Mouse (Mus musculus): Measurements from ENCODE around the gene Neu1. TPM values are rescaled to one million over a fixed set of nuclear protein-coding genes. Genes with fewer than 3 reads are reported as not detected.

Gene Neu1
- polyA plus RNA-seq (2012; ENCODE audit: insufficient read depth, low replicate concordance), result 12.4 and 41.3 TPM in 2 replicates

- Histone ChIP-seq H3K27me3 (replicated peaks) (no peaks in the 10 kb centered on the region), H3K4me3 (replicated peaks) (peak within 1 kb of the TSS; percentile 100), H3K4me1 (peaks cover 64% of the 10 kb centered on the region), H3K9me3 (no peaks in the 10 kb centered on the region), H3K36me3 (replicated peaks; ENCODE audit: low read length) (peaks cover 40% of the 10 kb centered on the region)
- TF ChIP-seq FLI1 (IDR thresholded peaks at IDR 0.05; ENCODE audit: low read length) (no peak), GATA1 (IDR thresholded peaks at IDR 0.05; ENCODE audit: borderline replicate concordance, low read length) (no peak)
These were observed at the start of gene Neu1 for GRCm38 (mm10) chr17:34931061-34931734. Gene Neu1, plus strand, starts transcription at chr17:34931253.

GRCm38 (mm10) chr17:34881683-34882310 is 49.3 kb upstream of the Neu1 start, which contains the start of gene Gm20547:
Gene Gm20547, minus strand, starts transcription at chr17:34882042.
- peaks cover 69% of the 10 kb centered on the region for H3K4me1 ChIP-seq
- H3K36me3 ChIP-seq (replicated peaks; ENCODE audit: low read length), result no peaks in the 10 kb centered on the region
- TF ChIP-seq GATA1 (IDR thresholded peaks at IDR 0.05; ENCODE audit: borderline replicate concordance, low read length) (no peak), FLI1 (IDR thresholded peaks at IDR 0.05; ENCODE audit: low read length) (no peak)
- no peak within 1 kb of the TSS for H3K4me3 ChIP-seq (replicated peaks)
- no peaks in the 10 kb centered on the region for H3K9me3 ChIP-seq
- H3K27me3 ChIP-seq (replicated peaks), result no peaks in the 10 kb centered on the region

GRCm38 (mm10) chr17:34883332-34883731 is 47.7 kb upstream of the Neu1 start:
- Histone ChIP-seq H3K4me1 (peaks cover 83% of the 10 kb centered on the region), H3K27me3 (replicated peaks) (no peaks in the 10 kb centered on the region), H3K9me3 (no peaks in the 10 kb centered on the region), H3K36me3 (replicated peaks; ENCODE audit: low read length) (no peaks in the 10 kb centered on the region), H3K4me3 (replicated peaks) (peak overlapping the region; percentile 50)
- TF ChIP-seq GATA1 (IDR thresholded peaks at IDR 0.05; ENCODE audit: borderline replicate concordance, low read length) (no peak), FLI1 (IDR thresholded peaks at IDR 0.05; ENCODE audit: low read length) (no peak)

DNA sequence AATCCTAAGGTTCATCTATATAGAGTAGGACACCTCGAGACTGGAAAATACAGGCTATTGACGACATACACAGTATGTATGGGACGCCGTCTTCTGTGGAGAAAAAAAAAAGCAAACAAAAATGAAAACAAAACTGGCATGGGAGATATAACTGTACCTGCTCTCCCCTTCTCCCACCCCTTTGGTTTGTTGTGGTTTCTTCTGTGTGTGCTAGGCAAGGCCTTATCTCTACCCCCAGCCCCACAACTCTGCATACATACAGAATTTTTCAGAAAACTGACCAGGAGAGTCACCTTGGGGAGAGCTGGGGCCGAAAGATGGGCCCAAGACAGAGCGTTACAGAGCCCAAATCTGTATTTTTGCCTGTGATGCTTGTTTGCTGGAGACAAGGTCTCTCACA is 46.3 kb upstream of the Neu1 start:
- peaks cover 83% of the 10 kb centered on the region for H3K4me1 ChIP-seq
- no peaks in the 10 kb centered on the region for H3K36me3 ChIP-seq (replicated peaks; ENCODE audit: low read length)
- H3K9me3 ChIP-seq, result no peaks in the 10 kb centered on the region
- H3K27me3 ChIP-seq (replicated peaks), result no peaks in the 10 kb centered on the region
- H3K4me3 ChIP-seq (replicated peaks), result no peak overlapping the region
- no peak for TF ChIP-seq GATA1 (IDR thresholded peaks at IDR 0.05; ENCODE audit: borderline replicate concordance, low read length)

DNA sequence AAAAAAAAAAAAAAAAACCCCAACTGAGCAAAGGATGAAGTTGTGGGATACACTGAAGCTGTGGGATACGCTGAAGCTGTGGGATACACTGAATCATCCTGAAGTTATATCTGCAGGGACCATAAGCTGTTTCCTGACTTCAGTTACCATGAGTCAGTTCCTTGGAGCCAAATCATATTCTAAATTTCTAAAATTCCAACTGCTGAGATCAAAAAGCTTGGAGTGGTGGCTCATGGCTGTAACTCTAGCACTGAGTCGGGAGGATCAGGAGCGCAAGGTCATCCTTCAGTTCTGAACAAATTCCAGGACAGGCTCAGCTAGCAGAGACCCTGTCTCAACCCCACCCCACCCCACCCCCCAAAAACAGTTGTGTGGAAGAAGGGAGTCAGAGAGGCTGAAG is 45.4 kb upstream of the Neu1 start:
- no peaks in the 10 kb centered on the region for H3K36me3 ChIP-seq (replicated peaks; ENCODE audit: low read length)
- TF ChIP-seq FLI1 (IDR thresholded peaks at IDR 0.05; ENCODE audit: low read length) (no peak), GATA1 (IDR thresholded peaks at IDR 0.05; ENCODE audit: borderline replicate concordance, low read length) (no peak)
- H3K9me3 ChIP-seq, result no peaks in the 10 kb centered on the region
- no peak overlapping the region for H3K4me3 ChIP-seq (replicated peaks)
- no peaks in the 10 kb centered on the region for H3K27me3 ChIP-seq (replicated peaks)
- H3K4me1 ChIP-seq, result peaks cover 81% of the 10 kb centered on the region

DNA sequence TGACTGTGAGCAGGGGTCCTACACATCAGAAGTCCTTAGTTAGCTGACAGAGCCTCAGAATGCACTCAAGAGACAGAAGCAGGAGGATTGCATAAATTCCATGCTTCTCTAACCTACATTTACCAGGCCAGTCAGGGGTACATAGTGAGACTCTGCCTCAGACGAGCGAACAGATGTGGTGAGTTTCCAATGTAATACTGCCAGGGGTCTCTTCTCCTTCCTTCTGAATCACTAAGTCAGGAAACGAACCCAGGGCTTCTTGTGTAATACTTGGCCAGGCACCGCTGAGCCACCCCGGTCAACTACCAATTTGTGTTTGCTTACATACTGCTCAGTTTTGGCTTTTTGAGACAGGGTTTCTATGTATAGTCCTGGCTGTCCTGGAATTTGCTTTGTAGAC is 43.1 kb upstream of the Neu1 start:
- Histone ChIP-seq H3K9me3 (no peaks in the 10 kb centered on the region), H3K27me3 (replicated peaks) (no peaks in the 10 kb centered on the region), H3K4me3 (replicated peaks) (no peak overlapping the region), H3K4me1 (peaks cover 79% of the 10 kb centered on the region), H3K36me3 (replicated peaks; ENCODE audit: low read length) (no peaks in the 10 kb centered on the region)
- TF ChIP-seq GATA1 (IDR thresholded peaks at IDR 0.05; ENCODE audit: borderline replicate concordance, low read length), result no peak

DNA sequence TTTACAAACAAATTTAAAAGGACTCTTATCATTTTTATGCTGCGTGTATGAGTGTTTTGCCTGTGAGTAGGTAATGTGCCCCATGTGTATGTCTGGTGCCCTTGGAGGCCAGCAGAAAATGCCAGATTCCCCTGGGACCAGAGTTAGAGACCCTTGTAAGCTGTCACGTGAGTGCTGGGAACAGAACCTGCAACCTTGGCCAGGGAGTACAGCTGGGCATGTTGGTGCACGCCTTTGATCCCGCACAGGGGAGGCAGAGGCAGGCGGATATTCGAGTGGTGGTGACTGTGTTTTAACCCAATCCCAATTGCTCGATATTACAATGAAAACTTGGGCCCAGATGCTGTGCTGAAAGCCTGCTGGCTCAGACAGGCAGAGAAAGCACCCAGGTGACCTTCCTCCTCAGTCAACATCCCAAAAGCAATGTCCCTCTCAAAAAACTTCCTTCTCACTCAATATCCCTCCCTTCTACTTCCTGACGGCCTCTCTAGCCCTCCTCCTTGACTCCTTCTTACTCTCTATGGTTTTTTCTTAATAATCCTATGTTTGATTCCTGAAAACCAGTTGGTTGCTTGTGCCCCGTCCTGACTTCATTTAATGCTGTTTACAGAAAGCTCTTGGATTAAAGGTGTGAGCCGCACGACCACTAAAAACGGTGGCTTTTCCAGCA is 40.8 kb upstream of the Neu1 start:
- H3K36me3 ChIP-seq (replicated peaks; ENCODE audit: low read length), result no peaks in the 10 kb centered on the region
- H3K4me1 ChIP-seq, result peaks cover 74% of the 10 kb centered on the region
- TF ChIP-seq GATA1 (IDR thresholded peaks at IDR 0.05; ENCODE audit: borderline replicate concordance, low read length), result no peak
- no peak for TF ChIP-seq FLI1 (IDR thresholded peaks at IDR 0.05; ENCODE audit: low read length)
- H3K9me3 ChIP-seq, result no peaks in the 10 kb centered on the region
- H3K4me3 ChIP-seq (replicated peaks), result no peak overlapping the region
- H3K27me3 ChIP-seq (replicated peaks), result no peaks in the 10 kb centered on the region

DNA sequence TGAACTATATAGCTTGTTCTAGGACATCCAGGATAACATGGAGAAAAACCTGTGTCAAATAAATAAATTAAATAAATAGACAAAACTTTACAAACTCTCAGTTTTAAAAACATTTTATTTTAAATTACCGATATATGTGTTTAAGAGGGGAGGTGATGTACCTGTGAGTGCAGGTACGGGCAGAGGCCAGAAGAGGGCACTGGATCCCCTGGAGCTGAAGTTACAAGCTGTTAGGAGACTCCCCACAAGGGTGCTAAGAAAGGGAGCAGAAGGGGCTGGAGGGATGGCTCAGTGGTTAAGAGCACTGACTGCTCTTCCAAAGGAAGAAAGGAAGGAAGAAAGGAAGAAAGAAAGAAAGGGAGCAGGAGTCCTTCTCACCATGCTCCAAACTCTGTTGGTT is 39.7 kb upstream of the Neu1 start:
- H3K36me3 ChIP-seq (replicated peaks; ENCODE audit: low read length), result peaks cover 9% of the 10 kb centered on the region
- TF ChIP-seq FLI1 (IDR thresholded peaks at IDR 0.05; ENCODE audit: low read length) (no peak), GATA1 (IDR thresholded peaks at IDR 0.05; ENCODE audit: borderline replicate concordance, low read length) (no peak)
- peaks cover 74% of the 10 kb centered on the region for H3K4me1 ChIP-seq
- no peaks in the 10 kb centered on the region for H3K27me3 ChIP-seq (replicated peaks)
- no peak overlapping the region for H3K4me3 ChIP-seq (replicated peaks)
- H3K9me3 ChIP-seq, result no peaks in the 10 kb centered on the region

DNA sequence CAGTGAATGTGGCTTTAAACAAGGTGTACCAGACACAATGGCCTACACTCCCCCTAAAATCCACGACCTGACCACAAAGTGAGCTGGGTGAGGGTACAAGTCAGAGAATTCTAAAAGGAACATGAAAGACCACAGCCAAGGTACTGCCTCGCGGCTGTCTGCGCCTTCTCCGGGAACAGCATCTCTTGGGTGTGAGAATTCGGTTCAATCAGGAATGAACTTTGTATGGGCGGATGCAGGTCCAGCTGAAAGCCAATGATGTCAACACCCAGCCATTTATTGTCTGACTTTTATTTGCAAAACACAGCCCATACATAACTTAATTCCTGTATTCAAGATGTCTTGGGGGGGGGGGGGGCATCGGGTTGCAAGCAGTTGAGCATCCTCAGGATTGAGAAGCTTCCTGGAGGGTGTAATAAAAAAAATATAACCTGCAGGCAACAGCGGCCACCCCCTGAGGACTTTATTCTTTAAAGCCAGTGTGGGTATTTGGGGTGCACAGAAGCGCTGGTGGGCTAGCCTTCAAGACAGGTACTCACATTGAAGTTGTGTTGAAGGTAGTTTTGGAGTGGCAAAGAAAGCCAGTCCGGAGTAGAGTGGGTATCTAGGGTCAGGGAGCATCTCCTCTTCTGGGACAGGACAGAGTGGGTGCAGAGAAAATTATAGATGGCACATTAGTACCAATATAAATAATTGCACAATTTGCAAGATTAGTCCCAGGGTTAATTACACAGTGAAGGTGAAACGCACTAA is 37.8 kb upstream of the Neu1 start:
- no peak for TF ChIP-seq FLI1 (IDR thresholded peaks at IDR 0.05; ENCODE audit: low read length)
- no peak for TF ChIP-seq GATA1 (IDR thresholded peaks at IDR 0.05; ENCODE audit: borderline replicate concordance, low read length)
- H3K36me3 ChIP-seq (replicated peaks; ENCODE audit: low read length), result peaks cover 10% of the 10 kb centered on the region
- peak overlapping the region; percentile 95 for H3K4me3 ChIP-seq (replicated peaks)
- no peaks in the 10 kb centered on the region for H3K27me3 ChIP-seq (replicated peaks)
- H3K9me3 ChIP-seq, result no peaks in the 10 kb centered on the region
- H3K4me1 ChIP-seq, result peaks cover 74% of the 10 kb centered on the region
